Mouse (Mus musculus) central nervous system, embryonic 14 days (tissue): ENCODE results near the gene Eif1ad. TPM values are rescaled to one million over a fixed set of nuclear protein-coding genes. Genes with fewer than 3 reads are reported as not detected.

ENCODE experiments used
- polyA plus RNA-seq: library from polyadenylated mRNA; depleted of rRNA; stranded (reverse); fragments of >200 nt; gene quantifications from 2 replicates; pipeline ENCODE4 v1.2.3, GENCODE M21; 2012; rRNA removed

Eif1ad gene
- polyA plus RNA-seq, result 42.2 and 43.6 TPM in 2 replicates

DNA sequence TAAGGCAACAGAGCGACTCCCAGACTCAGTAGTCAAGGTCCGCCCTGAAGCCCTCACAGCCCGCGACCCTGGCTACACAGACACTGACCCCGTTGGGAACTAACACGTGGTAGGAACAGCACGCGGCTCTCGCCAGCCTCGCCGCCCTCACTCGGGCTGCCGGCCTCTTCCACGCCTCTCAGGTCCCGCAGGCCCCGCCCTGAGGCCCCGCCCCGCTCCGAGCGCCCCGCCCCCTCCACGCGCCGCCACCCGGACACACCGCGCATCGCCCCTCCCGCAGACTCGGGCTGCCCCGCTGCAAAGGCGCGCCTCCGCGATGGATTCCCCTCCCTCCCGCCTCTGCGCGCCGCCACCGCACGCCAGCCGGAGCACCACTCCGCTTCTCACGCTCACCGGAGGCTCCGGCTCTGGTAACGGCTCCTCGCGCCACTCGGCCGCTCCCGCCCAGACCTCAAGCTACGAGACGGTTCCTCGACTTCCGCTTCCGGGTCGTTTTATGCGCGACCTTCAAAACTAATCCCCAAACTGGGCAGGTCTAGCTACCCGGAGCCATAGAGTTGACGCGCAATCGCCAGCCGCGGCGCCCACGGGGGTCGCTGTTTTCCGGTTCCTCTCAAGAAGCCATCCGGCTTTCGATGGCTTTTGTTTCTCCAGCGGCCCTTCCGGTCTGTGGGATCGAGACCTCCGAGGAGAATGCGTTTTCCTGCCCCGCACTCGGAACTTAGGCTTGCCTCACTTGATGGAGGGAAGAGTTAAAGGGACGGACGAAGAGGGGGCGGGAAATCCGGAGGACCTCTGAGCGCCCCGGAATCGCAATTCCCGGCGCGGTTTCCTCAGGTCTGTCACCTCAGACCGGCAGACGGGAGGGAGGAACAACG lies at the start of gene Eif1ad:
Gene Eif1ad (plus strand): TSS at position 567 of the 878 bp plus-strand sequence.

DNA sequence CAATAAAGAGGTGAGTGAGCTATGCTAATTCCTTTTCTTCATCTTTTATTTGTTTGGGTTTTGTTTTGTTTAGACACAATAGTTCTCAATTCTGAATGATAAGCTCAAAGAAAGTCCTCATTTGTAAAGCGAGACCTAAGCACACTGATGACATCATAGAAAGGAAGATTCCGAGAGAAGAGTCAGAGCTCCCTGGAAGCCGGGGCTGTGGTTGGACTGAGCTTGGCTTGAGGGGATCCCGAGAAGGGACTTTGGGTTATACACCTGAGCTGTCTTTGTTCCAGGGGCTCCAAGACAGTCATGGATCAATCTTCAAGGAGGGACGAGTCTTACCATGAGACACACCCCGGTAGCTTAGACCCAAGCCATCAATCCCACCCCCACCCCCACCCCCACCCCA lies 31.1 kb upstream of the Eif1ad start, which contains the start of gene Catsper1:
Gene Catsper1 (plus strand): TSS at position 301 of the 400 bp plus-strand sequence.

DNA sequence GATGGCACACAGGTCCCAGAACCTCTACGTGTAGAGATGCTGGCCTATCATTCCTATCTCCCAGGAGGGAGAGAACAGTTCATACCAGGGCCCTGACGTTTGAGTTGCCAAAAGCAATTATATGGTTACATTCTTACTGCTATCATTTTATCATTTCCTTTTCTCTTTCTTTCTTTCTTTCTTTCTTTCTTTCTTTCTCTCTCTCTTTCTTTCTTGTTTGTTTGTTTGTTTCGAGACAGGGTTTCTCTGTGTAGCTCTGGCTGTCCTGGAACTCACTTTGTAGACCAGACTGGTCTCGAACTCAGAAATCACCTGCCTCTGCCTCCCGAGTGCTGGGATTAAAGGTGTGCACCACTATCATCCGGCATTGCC lies 17.1 kb upstream of the Eif1ad start, which contains the start of gene Cst6:
Gene Cst6 (minus strand): TSS at position 73 of the 372 bp plus-strand sequence.

DNA sequence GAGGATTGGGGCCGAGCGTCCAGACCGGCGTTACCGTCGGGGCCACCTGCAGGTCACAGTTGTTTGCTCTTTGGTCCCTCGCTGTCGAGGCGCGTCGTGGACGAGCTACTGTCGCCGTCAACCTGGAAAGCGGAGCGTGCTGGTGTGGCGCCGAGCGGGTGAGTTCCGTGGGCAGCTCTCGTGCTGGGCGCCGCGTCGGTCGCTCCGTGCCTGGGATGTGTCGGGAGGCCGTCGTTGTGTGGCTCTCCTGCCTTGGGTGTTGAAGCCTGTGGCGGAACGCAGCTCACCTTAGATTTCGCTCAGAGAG lies 465 bp downstream of the Eif1ad start, which contains the start of gene Banf1:
Gene Banf1 (minus strand): TSS at position 116 of the 307 bp plus-strand sequence.

DNA sequence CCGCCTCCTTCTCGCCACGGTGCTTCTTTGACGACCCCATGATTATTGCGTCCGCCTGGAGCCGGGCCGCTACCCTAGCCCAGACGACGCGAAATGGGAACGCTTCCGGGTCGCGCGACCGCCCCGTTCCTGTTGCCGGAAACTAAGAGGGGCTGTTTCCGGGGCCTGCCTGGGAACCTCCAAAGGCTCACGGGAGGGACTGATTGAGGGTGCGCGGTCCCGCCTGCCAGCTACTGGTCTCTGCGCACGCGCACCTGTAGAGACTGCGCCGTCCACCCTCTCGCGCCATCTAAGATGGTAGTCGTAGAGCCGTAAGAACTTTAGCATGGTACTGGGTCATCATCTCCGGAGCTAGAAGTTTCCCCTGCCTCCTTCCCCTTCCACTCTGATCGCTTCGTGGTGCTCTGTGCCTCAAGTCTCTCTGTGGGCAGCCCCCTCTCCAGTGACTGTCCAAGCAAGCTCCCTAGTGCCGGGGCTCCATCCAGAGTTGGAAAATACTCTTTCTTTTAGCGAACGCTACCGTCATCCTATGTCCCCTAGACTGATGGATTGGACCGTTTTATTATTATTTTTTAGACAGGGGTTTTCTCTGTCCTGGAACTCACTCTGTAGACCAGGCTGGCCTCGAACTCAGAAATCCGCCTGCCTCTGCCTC lies 22.2 kb downstream of the Eif1ad start, which contains the start of gene Sart1:
Gene Sart1 (minus strand): TSS at position 116 of the 655 bp plus-strand sequence.

DNA sequence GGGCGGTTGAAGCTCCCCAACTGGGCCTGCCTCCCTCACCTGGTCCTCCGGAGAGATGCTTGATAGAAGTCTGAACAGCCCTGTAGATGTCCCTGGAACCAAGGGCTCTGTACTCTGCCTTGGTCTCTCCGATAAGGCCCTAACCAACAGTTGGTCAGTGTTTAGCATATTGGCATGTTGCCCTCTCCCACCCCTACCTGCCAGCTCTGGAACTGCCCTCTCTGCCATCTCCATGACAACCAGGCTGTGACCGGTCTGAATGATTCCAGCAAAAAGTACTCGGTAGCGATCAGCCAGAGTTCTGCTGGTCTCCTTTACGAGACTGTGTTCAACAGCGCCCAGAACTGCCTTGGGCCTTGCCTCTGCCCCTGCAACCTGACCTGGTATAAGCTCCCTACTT lies 35.8 kb downstream of the Eif1ad start, which contains the start of gene Tsga10ip:
Gene Tsga10ip (minus strand): TSS at position 234 of the 400 bp plus-strand sequence.

Other genes with a start within 250 kb of the Eif1ad start
- 109 and 115 TPM in 2 replicates for gene Klc2, start 248.2 kb upstream of the Eif1ad start, polyA plus RNA-seq
- gene Pacs1, start 93.6 kb upstream of the Eif1ad start, polyA plus RNA-seq, result 45.1 and 54.2 TPM in 2 replicates
- gene Sf3b2, start 71.3 kb upstream of the Eif1ad start, polyA plus RNA-seq, result 197 and 209 TPM in 2 replicates
- gene Gal3st3, start 68.4 kb upstream of the Eif1ad start, polyA plus RNA-seq, result 35.0 and 36.4 TPM in 2 replicates
- not detected in 2 replicates for gene Catsper1, start 31.0 kb upstream of the Eif1ad start, polyA plus RNA-seq
- gene Cst6, start 17.2 kb upstream of the Eif1ad start, polyA plus RNA-seq, result 2.2 and 2.4 TPM in 2 replicates
- 200 and 202 TPM in 2 replicates for gene Banf1, start 427 bp downstream of the Eif1ad start, polyA plus RNA-seq
- 89.8 and 93.4 TPM in 2 replicates for gene Sart1, start 22.0 kb downstream of the Eif1ad start, polyA plus RNA-seq
- 0.05 TPM in 1 of 2 replicates, not detected in the other for gene Tsga10ip, start 35.8 kb downstream of the Eif1ad start, polyA plus RNA-seq
- 304 and 309 TPM in 2 replicates for gene Drap1, start 58.2 kb downstream of the Eif1ad start, polyA plus RNA-seq
- gene AI837181, start 58.4 kb downstream of the Eif1ad start, polyA plus RNA-seq, result 76.5 and 85.9 TPM in 2 replicates
- gene Fosl1, start 80.8 kb downstream of the Eif1ad start, polyA plus RNA-seq, result 0.05 TPM in 1 of 2 replicates, not detected in the other
- 10.6 and 11.6 TPM in 2 replicates for gene Ccdc85b, start 91.2 kb downstream of the Eif1ad start, polyA plus RNA-seq
- 216 and 221 TPM in 2 replicates for gene Fibp, start 93.9 kb downstream of the Eif1ad start, polyA plus RNA-seq
- gene Ctsw, start 101.8 kb downstream of the Eif1ad start, polyA plus RNA-seq, result 2.6 and 2.7 TPM in 2 replicates
- gene Efemp2, start 107.2 kb downstream of the Eif1ad start, polyA plus RNA-seq, result 50.0 and 85.2 TPM in 2 replicates
- gene Mus81, start 121.7 kb downstream of the Eif1ad start, polyA plus RNA-seq, result 57.1 and 64.2 TPM in 2 replicates
- gene Cfl1, start 123.7 kb downstream of the Eif1ad start, polyA plus RNA-seq, result 1,583 and 1,664 TPM in 2 replicates
- 3.8 and 4.0 TPM in 2 replicates for gene 1700020D05Rik, start 137.0 kb downstream of the Eif1ad start, polyA plus RNA-seq
- 103 and 108 TPM in 2 replicates for gene Snx32, start 143.8 kb downstream of the Eif1ad start, polyA plus RNA-seq
- 0.05 and 0.56 TPM in 2 replicates for gene Ovol1, start 193.9 kb downstream of the Eif1ad start, polyA plus RNA-seq
- 2.4 and 2.5 TPM in 2 replicates for gene Ap5b1, start 201.3 kb downstream of the Eif1ad start, polyA plus RNA-seq
- 90.9 and 107 TPM in 2 replicates for gene Rnaseh2c, start 235.1 kb downstream of the Eif1ad start, polyA plus RNA-seq
- gene Kat5, start 243.5 kb downstream of the Eif1ad start, polyA plus RNA-seq, result 155 and 159 TPM in 2 replicates